Mouse (Mus musculus) forebrain, postnatal 0 days (tissue): ENCODE data around the gene Haus5. TPM values are rescaled to one million over a fixed set of nuclear protein-coding genes. Genes with fewer than 3 reads are reported as not detected.

Experiments used
- ATAC-seq: fragments of 200-750 bp; cut with Nextera tagmentation; 2 replicates; pipeline ENCODE4 v1.8.0; 2017; ENCODE audit warnings: mild to moderate bottlenecking, moderate library complexity
- DNase-seq: peaks from one replicate; pipeline ENCODE4 v3.0.0-alpha.2; 2015
- H3K27ac ChIP-seq: fragments of 300-500 bp; sonication (generic); 2 replicates; pipeline ENCODE4 v1.5.1; 2014; ENCODE audit warnings: low read depth, mild to moderate bottlenecking, antibody characterized with exemption, low read length, moderate library complexity, mixed read lengths
- H3K27me3 ChIP-seq: fragments of 300-500 bp; sonication (generic); 2 replicates; pipeline ENCODE4 v1.6.1; 2014; ENCODE audit warnings: mild to moderate bottlenecking, low read length, mixed read lengths; ENCODE audit not compliant: insufficient read depth
- H3K36me3 ChIP-seq: fragments of 300-500 bp; sonication (generic); 2 replicates; pipeline ENCODE4 v1.6.1; 2014; ENCODE audit warnings: mild to moderate bottlenecking, moderate library complexity; ENCODE audit not compliant: insufficient read depth
- H3K4me1 ChIP-seq: fragments of 300-500 bp; sonication (generic); 2 replicates; pipeline ENCODE4 v1.6.1; 2014; ENCODE audit warnings: antibody characterized with exemption; ENCODE audit not compliant: insufficient read depth
- H3K4me2 ChIP-seq: fragments of 300-500 bp; sonication (generic); 2 replicates; pipeline ENCODE4 v1.6.1; 2014; ENCODE audit warnings: low read depth, mild to moderate bottlenecking, moderate library complexity
- H3K4me3 ChIP-seq: fragments of 300-500 bp; sonication (generic); 2 replicates; pipeline ENCODE4 v1.5.1; 2014; ENCODE audit warnings: low read depth, low read length, mixed read lengths
- H3K9ac ChIP-seq: fragments of 300-500 bp; sonication (generic); 2 replicates; pipeline ENCODE4 v1.6.1; 2014; ENCODE audit warnings: mild to moderate bottlenecking
- H3K9me3 ChIP-seq: fragments of 300-500 bp; sonication (generic); 2 replicates; pipeline ENCODE4 v1.6.1; 2016; ENCODE audit warnings: low read length
- CTCF ChIP-seq: sonication (generic); IDR thresholded peaks from 2 replicates; pipeline ENCODE4 v1.5.1; 2016; ENCODE audit warnings: antibody characterized with exemption, control low read depth, low read depth
- WGBS: fragments of 180-500 bp; shearing (Covaris S2); extraction: QIAGEN DNeasy Blood & Tissue Kit; methylation state at CpG from one replicate; pipeline ENCODE4 v1.1.7; 2014; 5-methylcytosine and 5-hydroxymethylcytosine counted together
- polyA plus RNA-seq: library from polyadenylated mRNA; unstranded; fragments of >200 nt; fragmentation: Nextera tagmentation; extraction: Ambion mirVana; gene quantifications from 2 replicates; pipeline ENCODE4 v1.2.1, GENCODE M21; 2015
- total RNA-seq: library from RNA; depleted of rRNA; stranded (reverse); fragments of >200 nt; gene quantifications from 2 replicates; pipeline ENCODE4 v1.2.3, GENCODE M21; 2014; rRNA removed

The Haus5 gene
- total RNA-seq (16.3 and 18.5 TPM in 2 replicates), polyA plus RNA-seq (17.7 and 18.3 TPM in 2 replicates)

GRCm38 (mm10) chr7:30664529-30665200 is at the start of gene Haus5:
TSS of gene Haus5 (minus strand) at chr7:30664994.
- peak; percentile 98 for ATAC-seq
- under 1% methylated on average over 34 of the region's 34 CpGs for WGBS

GRCm38 (mm10) chr7:30711942-30712341 is 47.1 kb upstream of the Haus5 start, which contains the start of gene Atp4a:
TSS of gene Atp4a (plus strand) at chr7:30712209.
- ATAC-seq: no peak
- WGBS: 88% methylated on average over 3 of the region's 3 CpGs
- H3K27ac ChIP-seq: no peak within 1 kb of the TSS
- H3K4me2 ChIP-seq: no peak within 1 kb of the TSS
- no peaks in the 10 kb centered on the region for H3K36me3 ChIP-seq
- no peak within 1 kb of the TSS for H3K9ac ChIP-seq
- H3K27me3 ChIP-seq: 0 out of 2 replicates have a peak, but pooled peaks cover 6% of the 10 kb centered on the region
- TF ChIP-seq CTCF: no peak
- H3K9me3 ChIP-seq: no peaks in the 10 kb centered on the region
- H3K4me3 ChIP-seq: no peak within 1 kb of the TSS
- no peaks in the 10 kb centered on the region for H3K4me1 ChIP-seq
- no peak for DNase-seq

More at GRCm38 (mm10) chr7:30664529-30665200, at the start of gene Haus5:
- H3K9me3 ChIP-seq: no peaks in the 10 kb centered on the region
- peak; percentile 97 for DNase-seq
- H3K4me1 ChIP-seq: peaks cover 7% of the 10 kb centered on the region; the same call in 1 of the 2 replicates
- H3K36me3 ChIP-seq: peaks cover 13% of the 10 kb centered on the region; the same call in 1 of the 2 replicates
- peak within 1 kb of the TSS; percentile 83 for H3K27ac ChIP-seq
- no peaks in the 10 kb centered on the region; the same call in 1 of the 2 replicates for H3K27me3 ChIP-seq
- H3K4me3 ChIP-seq: peak within 1 kb of the TSS; percentile 48
- peak within 1 kb of the TSS; percentile 78 for H3K4me2 ChIP-seq
- peak within 1 kb of the TSS; percentile 60 for H3K9ac ChIP-seq
- no peak for TF ChIP-seq CTCF

- ATAC-seq (no peak), DNase-seq (no peak)
- H3K4me1 ChIP-seq: no peaks in the 10 kb centered on the region
Measured at GRCm38 (mm10) chr7:30707441-30707840, 42.6 kb upstream of the Haus5 start.

GRCm38 (mm10) chr7:30706214-30706882 is 41.6 kb upstream of the Haus5 start:
- 78% methylated on average over 8 of the region's 8 CpGs for WGBS
- H3K27me3 ChIP-seq: no peaks in the 10 kb centered on the region

More at GRCm38 (mm10) chr7:30707441-30707840, 42.6 kb upstream of the Haus5 start:
- Histone ChIP-seq H3K27ac (no peak overlapping the region), H3K4me2 (no peak overlapping the region), H3K9me3 (no peaks in the 10 kb centered on the region), H3K27me3 (no peaks in the 10 kb centered on the region), H3K4me3 (no peak overlapping the region), H3K9ac (no peak overlapping the region), H3K36me3 (no peaks in the 10 kb centered on the region)
- TF ChIP-seq CTCF: no peak
- 88% methylated on average over 1 of the region's 1 CpGs for WGBS

GRCm38 (mm10) chr7:30698589-30698988 is 33.8 kb upstream of the Haus5 start, which contains the start of gene 2200002J24Rik:
TSS of gene 2200002J24Rik (plus strand) at chr7:30698926.
- Histone ChIP-seq H3K27ac (no peak within 1 kb of the TSS), H3K4me1 (no peaks in the 10 kb centered on the region), H3K9ac (no peak within 1 kb of the TSS), H3K27me3 (no peaks in the 10 kb centered on the region), H3K4me2 (no peak within 1 kb of the TSS), H3K9me3 (no peaks in the 10 kb centered on the region), H3K4me3 (no peak within 1 kb of the TSS), H3K36me3 (no peaks in the 10 kb centered on the region)
- ATAC-seq: no peak
- no peak for DNase-seq
- TF ChIP-seq CTCF: no peak
- WGBS: 41% methylated on average over 9 of the region's 9 CpGs

More at GRCm38 (mm10) chr7:30706214-30706882, 41.6 kb upstream of the Haus5 start:
- H3K4me3 ChIP-seq: no peak overlapping the region
- DNase-seq (no peak), ATAC-seq (no peak)
- H3K9ac ChIP-seq: no peak overlapping the region
- no peaks in the 10 kb centered on the region for H3K36me3 ChIP-seq
- no peaks in the 10 kb centered on the region for H3K4me1 ChIP-seq
- H3K4me2 ChIP-seq: no peak overlapping the region
- TF ChIP-seq CTCF: no peak
- H3K9me3 ChIP-seq: no peaks in the 10 kb centered on the region
- no peak overlapping the region for H3K27ac ChIP-seq

- Histone ChIP-seq H3K27me3 (no peaks in the 10 kb centered on the region), H3K9me3 (no peaks in the 10 kb centered on the region), H3K4me2 (no peak overlapping the region), H3K4me3 (no peak overlapping the region), H3K27ac (no peak overlapping the region), H3K9ac (no peak overlapping the region), H3K36me3 (no peaks in the 10 kb centered on the region), H3K4me1 (no peaks in the 10 kb centered on the region)
- no peak for TF ChIP-seq CTCF
- 58% methylated on average over 5 of the region's 5 CpGs for WGBS
- no peak for DNase-seq
- no peak for ATAC-seq
Measured at GRCm38 (mm10) chr7:30698101-30698500, 33.3 kb upstream of the Haus5 start.

- Histone ChIP-seq H3K36me3 (no peaks in the 10 kb centered on the region), H3K27me3 (0 out of 2 replicates have a peak, but pooled peaks cover 7% of the 10 kb centered on the region), H3K9ac (no peak overlapping the region), H3K9me3 (no peaks in the 10 kb centered on the region), H3K4me3 (no peak overlapping the region), H3K4me2 (no peak overlapping the region), H3K27ac (no peak overlapping the region), H3K4me1 (no peaks in the 10 kb centered on the region)
- WGBS: 74% methylated on average over 6 of the region's 6 CpGs
- no peak for TF ChIP-seq CTCF
- DNase-seq (no peak), ATAC-seq (no peak)
Measured at GRCm38 (mm10) chr7:30688325-30688724, 23.5 kb upstream of the Haus5 start.
